Mouse (Mus musculus): ENCODE results near the gene Rimkla. TPM values are rescaled to one million over a fixed set of nuclear protein-coding genes. Genes with fewer than 3 reads are reported as not detected.

Gene Rimkla
- polyA plus RNA-seq, 1 experiment from 2014 or later: 0.82 TPM

Other genes with a start within 250 kb of the Rimkla start
- gene Cldn19, start 237.2 kb downstream of the Rimkla start, polyA plus RNA-seq (2015; fragmentation: Nextera tagmentation; extraction: Ambion mirVana): 0.14 TPM in 1 of 2 replicates, not detected in the other
- 615 and 648 TPM in 2 replicates for gene Ybx1, start 198.0 kb downstream of the Rimkla start, polyA plus RNA-seq (2015; fragmentation: Nextera tagmentation; extraction: Ambion mirVana)
- gene Ppih, start 172.1 kb downstream of the Rimkla start, polyA plus RNA-seq (2015; fragmentation: Nextera tagmentation; extraction: Ambion mirVana): 71.6 and 90.5 TPM in 2 replicates
- gene Ccdc30, start 77.1 kb downstream of the Rimkla start, polyA plus RNA-seq (2015; fragmentation: Nextera tagmentation; extraction: Ambion mirVana): 7.5 and 14.0 TPM in 2 replicates
- 33.5 and 35.4 TPM in 2 replicates for gene Ppcs, start 70.2 kb downstream of the Rimkla start, polyA plus RNA-seq (2015; fragmentation: Nextera tagmentation; extraction: Ambion mirVana)
- gene Zmynd12, start 69.8 kb downstream of the Rimkla start, polyA plus RNA-seq (2015; fragmentation: Nextera tagmentation; extraction: Ambion mirVana): 0.26 and 0.46 TPM in 2 replicates
- gene Foxj3, start 44.4 kb upstream of the Rimkla start, polyA plus RNA-seq (2015; fragmentation: Nextera tagmentation; extraction: Ambion mirVana): 18.2 and 23.6 TPM in 2 replicates
- 2.9 and 3.2 TPM in 2 replicates for gene Frg2f1, start 46.9 kb upstream of the Rimkla start, polyA plus RNA-seq (2015; fragmentation: Nextera tagmentation; extraction: Ambion mirVana)
- 16.5 and 22.5 TPM in 2 replicates for gene Guca2a, start 145.1 kb upstream of the Rimkla start, polyA plus RNA-seq (2015; fragmentation: Nextera tagmentation; extraction: Ambion mirVana)
- 4.8 and 6.1 TPM in 2 replicates for gene Guca2b, start 166.3 kb upstream of the Rimkla start, polyA plus RNA-seq (2015; fragmentation: Nextera tagmentation; extraction: Ambion mirVana)
- 6.9 and 7.8 TPM in 2 replicates for gene Hivep3, start 241.2 kb upstream of the Rimkla start, polyA plus RNA-seq (2015; fragmentation: Nextera tagmentation; extraction: Ambion mirVana)